Mouse (Mus musculus) kidney, postnatal 14 days (tissue): ENCODE results near the gene Cnksr1.

Experiments
- DNase-seq: peaks from one replicate; pipeline ENCODE4 v3.0.0; 2022; ENCODE audit warnings: mixed read lengths

Gene Cnksr1

DNA sequence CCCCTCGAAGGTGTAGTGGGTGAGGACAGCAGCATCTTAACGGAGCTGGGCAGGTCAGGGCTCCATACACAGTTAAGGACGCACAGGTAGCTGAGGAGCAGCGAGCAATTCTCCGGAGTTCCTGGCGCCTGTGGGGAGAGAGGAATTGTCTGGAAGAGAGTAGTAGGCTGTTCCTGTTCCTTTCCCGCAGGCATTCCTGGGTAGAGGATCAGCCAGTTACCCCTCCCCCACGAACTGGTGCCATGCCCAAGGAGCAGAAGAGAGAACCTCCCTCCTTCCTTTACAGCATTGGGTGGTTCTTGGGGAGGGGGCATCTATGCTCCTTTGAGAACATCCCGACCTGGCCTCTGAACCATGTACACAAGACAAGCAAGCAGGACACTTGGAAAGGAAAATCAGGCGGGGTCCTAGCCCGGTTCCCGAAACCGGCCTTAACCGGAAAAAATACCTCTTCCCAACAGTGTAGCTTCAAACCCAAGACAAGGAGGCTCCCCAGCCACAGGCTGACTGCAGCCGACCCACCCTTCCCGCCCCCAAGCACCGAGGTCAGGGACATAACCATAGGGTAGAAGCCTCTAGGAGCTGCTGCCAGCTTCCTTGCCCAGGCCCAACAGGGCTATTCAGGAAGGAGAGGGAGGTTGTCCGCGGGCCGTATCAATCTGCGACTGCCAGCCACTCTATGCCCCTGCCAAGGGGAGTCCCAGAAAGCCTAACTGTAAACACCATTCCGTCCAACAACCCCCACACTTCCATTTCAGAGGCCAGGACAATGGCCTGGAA lies 14.1 kb upstream of the Cnksr1 start:
- DNase-seq = peak; percentile 55

DNA sequence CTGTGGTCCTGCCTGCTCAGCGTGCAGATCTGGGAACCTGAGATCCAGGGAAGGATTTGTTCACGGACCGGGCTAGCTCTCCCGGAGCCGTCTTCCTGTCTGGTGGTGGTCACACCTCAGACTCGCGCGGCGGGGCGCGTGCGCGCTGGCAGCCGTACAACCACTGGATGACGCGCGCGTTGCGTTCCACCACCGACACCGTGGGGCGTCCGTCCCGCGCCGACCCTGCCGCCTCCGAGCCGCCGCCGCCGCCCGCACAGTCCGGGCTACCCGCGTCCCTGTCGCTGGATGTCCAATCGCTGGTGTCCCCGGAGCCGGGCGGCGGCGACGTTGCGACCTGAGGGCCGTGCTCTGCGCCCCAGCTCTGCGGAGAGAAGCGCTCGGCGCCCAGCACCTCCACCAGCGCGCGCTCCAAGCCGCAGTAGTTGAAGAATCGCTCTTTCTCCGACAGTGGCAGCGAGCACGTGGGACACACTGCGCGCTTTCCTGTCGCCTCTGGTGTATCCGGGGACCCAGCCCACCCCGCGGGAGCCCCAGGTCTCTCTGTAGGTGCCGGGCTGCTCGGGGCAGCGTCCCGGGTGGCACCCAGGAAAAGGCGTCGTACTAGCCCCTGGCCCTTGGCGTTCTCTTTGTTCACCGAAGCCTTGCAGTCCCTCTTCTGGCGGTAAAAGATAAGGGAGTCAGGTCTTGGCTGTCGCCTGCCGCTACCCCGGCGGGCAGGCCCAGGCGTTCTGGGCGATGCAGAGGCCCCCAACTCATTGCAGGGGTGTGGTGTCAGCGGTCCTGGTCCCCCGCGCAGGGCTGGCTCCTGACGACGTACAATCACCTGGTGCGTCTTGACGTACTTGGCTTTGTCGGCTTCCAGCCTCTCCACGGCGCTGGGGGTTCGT lies 13.3 kb upstream of the Cnksr1 start:
- peak; percentile 48 for DNase-seq

DNA sequence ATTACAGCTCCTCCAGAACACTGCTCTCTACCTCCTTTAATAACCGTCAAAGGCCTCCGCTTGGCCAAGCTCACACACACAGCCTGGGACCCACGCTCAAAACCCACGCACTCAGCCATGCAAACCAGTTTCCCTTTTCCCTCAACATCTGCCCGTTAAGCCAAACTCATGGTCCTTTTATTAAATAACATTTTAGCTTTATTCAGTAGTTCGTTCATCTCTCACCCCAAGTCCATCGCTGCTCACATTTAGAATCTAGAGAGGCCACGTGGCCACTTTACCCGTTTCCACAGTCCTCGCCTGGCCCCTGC lies 12.7 kb upstream of the Cnksr1 start:
- DNase-seq = no peak

DNA sequence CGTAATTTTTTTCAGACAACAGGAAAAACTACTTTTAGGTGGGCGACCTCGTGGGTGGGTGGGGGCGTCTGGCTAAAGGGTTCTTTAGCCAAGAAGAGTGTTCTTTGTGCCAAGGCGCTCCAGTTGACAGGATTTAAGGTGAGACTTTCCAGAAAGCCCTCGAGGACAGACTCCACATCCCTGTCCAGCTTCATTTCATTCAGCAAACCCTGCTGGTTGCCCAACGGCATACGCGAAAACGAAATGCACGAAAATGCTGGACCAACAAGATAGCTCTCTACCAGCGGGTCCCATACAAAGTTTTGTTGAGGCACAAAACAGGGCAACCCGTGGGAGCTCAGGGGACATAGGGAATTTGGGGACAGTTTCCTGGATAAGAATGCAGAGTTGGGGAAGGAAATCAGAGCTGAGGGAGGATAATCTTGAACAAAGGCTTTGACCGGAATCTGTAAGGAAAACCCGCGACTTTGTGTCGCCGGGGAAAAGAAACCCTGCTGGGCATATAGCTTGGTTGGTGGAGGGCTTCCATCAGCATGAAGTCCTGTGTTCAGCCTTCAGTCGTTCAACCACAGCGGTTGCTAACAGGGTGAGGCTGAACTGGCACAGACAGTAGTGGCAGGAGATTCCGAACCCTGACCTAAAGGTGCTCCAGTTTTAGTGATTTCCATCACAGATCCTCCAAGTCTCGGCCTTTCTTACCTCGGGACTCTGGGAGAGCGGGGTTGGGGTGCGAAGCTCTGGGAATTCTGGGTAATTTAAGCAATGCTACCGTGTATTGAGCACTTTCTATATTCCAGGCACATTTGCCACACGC lies 12.1 kb upstream of the Cnksr1 start:
- DNase-seq = no peak

DNA sequence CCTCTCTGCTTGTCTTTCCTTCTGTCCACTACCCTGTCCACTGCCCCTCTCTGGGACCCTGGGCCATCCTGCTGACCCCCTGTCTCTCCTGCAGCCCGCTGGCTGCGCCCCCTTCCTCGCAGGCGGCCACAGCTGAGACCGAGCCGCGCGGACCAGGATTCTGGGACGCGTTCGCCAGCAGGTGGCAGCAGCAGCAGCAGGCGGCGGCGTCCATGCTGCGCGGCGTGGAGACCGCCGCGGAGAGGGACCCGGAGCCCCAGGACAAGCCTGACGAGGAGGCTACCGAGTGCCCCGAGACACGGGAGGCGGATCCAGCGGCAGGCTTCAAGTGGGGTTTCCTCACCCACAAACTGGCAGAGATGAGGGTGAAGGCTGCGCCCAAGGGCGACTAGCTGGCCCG lies 11.5 kb upstream of the Cnksr1 start:
- DNase-seq = peak; percentile 81

DNA sequence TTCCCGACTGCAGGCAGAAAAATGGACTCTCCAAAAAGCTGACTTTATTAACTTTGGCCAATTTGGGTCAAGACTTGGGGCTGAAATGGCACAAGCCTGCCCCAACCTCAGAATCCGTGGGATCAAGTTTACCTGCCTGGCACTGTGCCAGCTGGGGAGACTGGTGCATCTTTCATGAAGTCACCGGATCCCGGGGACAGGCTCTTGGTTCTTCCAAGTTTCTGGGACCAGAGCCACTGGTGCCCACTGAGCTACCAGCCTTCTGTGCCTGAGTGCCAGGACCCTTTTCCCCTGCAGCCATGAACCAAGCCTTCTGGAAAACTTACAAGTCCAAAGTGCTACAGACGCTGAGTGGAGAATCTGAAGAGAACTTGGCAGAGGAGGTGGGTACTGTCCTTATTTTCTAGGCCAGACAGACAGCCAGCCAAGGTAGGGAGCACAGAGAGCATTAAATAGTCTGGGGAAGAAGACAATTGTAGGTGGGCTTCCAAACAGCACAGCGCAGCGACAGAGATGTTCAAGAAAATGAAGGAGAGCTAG lies 8.6 kb upstream of the Cnksr1 start, which contains the start of gene Gm30191:
Gm30191 (plus strand) TSS at position 217 of the 540 bp plus-strand sequence.
- DNase-seq = no peak

DNA sequence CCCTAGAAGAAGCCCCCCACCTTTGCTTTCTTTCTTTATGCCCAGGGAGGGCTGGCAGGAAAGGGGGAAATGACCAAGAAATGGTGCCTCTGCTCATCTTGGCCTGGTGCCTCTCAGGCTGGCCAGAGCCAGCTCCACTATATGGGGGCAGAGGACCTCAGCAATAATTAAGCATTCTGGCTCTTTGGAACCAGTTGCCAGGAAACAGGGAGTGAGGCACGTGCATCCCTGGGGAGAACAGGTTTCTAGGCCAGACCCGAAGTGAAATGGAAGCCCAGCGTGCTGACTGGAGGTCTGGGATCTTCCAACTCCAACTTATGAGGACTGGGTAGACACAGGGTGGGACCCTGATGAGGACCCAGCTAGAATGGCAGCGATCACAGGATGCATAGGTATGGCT lies 8.1 kb upstream of the Cnksr1 start:
- no peak for DNase-seq

DNA sequence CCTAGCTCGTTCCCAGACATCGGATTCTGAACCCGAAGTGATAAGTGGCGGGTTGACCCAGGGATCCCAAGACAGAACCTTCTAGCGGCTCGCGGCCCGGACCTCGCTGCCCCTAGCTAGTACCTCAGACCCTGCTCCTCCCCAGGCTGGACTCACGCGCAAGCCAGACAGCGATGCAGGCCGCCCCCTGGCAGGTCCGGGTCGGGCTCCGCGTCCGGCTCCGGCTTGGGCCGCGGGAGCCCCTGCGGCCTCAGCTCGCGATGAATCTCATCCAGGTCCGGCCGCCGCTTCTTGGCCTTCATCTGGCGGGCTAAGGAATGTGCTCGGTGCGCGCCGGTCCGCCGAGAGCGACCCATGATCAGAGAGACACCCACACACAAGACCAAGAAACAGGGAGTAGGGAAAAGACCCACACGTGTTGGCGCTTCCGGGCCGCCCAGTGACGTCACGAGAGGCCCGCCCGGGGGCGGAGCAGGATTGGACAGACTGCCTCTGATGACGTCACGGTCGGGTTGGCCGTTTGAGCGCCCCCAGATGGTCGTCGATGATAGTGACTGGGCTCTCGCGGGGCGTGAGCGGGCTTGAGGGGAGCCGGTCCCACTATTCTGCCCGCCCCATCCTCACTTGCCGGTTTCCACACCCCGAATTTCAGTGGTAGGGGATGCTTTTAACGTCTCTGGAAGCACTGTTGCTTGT lies 7.1 kb upstream of the Cnksr1 start, which contains the start of gene Zfp593:
Zfp593 (minus strand) TSS at position 445 of the 696 bp plus-strand sequence.
- peak; percentile 96 for DNase-seq

DNA sequence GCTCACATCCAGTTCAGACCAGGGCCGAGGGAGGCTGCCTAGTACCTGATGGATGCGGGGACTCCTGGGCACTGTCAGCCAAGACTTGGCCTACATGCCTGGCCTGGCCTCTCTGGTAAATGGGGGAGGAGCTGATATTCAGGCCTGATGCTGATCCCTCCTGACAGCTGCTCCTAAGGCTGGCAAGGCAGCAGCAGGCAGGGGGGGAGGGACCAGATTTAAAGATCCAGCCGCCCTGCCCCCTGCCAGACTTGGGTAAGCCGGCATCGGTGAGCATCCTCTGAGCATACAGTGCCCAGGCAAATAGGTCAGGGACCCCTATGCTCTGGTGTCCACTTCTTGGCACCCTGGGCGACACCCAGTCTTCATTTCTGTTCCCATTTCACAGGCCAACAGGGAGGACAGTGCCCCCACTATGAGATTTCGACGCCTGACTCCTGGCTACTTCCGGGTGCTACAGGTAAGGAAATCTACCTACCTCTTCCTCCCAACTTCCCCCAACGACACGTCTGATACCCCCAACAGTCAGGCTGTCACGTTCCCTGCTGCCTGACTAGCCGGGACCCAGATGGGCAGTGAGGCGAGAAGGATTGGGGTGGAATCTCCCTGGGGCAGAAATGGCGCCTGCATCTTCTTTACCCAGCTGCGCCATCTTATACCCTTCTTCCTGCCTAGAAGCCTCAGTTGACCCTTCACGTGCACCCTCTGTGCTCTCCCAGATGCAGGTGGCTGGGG lies 5.5 kb upstream of the Cnksr1 start, which contains the start of gene E130218I03Rik:
E130218I03Rik (plus strand) TSS at position 147 of the 735 bp plus-strand sequence.
- DNase-seq = no peak

DNA sequence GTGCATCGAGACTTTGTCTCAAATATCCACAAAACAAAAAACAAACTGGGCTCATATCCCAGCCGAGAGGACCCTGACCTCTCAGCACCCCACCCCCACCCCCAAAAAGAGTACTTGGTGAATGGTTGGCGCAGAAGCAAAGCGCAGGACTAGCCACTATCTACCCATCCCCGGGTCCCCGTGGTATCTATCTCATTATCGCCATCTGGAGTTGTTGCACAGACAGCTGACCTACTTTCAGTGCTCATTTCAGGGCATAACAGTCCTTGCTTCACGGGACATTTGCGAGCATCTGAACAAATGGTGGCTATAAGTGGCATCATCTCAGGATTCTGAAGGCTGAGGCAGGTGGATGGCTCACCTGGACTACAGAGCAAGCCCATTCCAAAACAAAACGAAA lies 487 bp upstream of the Cnksr1 start:
- no peak for DNase-seq

DNA sequence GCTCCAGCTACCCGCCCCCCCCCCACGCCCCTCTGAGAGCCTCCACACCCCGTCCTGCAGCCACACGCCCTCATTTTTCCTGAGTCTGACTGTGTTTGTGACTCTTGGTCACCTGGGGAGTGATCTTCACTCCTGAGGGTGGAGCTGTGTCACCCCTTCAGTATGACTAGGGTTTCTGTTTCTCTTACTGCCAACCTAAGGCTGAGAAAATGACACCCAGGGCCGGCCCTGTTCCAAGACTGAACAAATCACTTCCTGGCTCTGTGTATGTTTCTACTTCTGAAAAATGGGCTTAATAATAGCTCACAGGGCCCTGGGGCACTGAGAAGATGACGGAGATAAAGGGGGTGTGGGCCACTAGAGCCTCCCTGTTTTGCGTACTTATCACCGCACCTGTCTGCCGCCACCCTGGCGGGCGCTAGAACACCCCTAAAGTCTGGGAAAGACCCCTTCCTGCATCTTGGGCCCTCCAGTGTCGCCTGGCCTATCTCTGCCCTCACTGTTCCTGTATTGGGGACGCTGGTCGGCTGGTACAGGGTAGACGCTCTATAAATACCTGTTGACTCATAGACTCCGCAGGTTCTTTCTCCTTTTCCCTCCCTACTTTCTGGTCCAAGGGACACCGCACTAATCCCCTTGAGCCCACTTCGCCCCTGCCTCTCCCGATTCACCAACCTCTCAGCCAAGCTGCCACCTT lies 469 bp downstream of the Cnksr1 start:
- no peak for DNase-seq

DNA sequence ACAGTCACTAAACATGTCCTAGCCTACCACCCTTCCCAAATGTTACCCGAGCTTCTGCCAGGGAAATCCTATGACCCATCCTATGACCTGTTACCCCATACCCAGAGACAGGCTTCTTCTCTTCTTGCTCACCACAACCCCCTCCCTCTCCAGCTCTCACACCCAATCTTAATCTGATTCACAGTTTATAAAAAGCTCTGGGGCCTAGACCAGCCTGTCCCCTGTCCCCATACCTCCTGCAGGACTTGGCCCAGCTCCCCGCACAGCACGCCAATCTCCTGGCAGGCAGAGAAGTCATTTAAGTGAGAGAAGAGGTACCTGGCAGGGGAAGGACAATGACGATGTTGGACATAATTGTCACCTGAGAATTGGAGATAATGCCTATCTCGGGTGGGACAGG lies 3.3 kb downstream of the Cnksr1 start:
- no peak for DNase-seq

DNA sequence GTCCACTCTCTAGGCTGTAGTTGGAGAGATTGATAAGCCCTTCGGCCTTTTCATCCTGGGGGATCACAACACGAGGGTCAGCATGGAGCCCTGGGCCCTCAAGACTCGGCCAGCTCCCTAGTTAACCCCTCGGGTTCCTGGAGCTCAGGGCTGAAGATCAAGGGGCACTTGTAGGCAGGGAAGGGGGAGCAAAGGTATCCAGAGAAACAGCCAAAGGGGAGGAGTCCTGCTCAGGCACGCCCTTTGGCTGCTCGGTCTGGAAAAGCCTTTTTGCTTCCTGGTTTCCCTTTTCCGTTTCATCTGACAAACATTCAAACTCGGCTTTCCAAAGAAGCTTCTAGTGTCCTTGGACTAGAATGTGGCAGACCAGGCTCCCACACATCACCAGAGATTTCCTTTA lies 7.8 kb downstream of the Cnksr1 start:
- no peak for DNase-seq

DNA sequence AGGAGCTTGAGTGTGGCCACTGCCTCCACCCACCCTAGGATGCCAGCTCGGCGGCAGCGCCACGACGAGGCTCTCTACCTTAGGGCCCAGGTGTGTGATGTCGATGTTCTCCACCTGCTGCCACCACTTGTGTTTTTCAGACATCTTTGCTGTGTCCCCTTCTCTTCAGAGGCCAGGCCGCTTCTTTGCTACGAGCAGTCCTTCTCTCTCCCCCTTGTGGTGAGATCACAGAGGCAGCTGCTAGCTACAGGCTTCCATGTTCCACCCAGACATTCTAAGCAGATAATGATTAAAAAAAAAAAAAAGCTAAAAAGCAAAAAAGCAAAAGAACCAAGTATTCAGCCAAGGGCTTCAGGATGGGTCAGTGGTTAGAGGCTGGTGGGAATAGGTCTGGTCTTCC lies 11.0 kb downstream of the Cnksr1 start, which contains the start of gene Catsper4:
Catsper4 (minus strand) TSS at position 190 of the 400 bp plus-strand sequence.
- DNase-seq = no peak

DNA sequence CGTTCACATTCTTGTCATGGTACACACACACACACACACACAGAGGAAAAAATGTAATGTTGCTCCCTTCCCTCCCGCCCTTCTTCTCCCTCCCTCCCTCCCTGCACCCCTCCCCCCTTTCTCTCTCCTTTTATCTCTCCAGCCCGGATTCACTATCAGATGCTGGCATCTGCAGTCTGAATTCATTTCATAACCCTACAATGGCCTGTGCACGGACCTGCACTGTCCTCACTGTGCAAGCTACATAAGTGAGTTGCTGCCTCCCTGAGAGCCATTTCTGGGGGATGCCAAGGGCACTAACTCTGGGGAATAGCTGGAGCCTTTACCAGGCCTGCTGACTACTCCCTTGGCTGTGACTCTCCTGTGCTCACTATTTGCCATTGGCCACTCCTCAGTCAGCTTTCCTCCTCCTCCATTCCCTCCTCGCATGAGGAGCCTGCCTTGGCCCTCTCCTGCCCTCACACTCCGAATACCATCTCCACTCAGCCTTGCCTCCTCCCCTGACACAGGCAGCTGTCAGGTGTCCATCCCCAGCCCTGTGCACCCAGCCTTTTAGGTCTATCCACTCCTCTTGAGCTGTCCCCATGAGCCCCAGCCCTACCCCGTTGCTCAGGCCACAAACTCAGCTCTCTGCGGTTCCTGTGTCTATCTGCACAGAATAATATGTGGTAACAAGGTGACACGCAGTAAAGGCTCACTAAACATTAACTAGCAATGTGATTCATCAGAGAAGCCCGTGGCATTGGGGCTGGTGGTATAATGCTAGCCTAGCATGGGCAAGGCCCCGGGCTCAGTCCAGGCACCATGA lies 15.2 kb downstream of the Cnksr1 start:
- DNase-seq = peak; percentile 54

DNA sequence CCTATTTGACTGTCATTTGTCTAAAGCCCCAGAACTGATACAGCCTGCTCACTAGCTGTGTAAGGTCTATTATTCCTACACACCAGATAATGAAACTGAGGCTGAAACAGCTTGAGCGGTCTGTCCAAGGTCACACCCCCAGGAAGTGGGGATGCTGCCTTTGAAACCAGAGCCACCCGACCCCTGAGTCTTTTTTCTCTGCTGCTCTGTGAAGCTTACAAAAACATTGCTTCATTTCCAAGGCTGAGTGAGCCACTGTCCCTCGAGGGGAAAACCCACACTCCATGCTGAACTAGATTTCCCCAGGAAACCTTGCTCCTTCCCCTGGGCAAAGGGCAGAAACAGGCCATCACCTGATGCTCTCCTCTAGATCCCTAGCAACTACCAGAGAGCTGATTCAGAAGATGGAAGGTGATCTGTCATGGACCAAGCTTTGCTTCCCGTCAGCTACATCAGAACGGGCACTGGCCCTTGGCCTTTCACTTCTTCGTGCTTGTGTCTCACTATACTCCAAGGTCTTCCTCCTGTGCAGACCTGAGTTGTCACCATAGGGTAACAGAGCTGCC lies 31.6 kb downstream of the Cnksr1 start:
- DNase-seq = no peak

DNA sequence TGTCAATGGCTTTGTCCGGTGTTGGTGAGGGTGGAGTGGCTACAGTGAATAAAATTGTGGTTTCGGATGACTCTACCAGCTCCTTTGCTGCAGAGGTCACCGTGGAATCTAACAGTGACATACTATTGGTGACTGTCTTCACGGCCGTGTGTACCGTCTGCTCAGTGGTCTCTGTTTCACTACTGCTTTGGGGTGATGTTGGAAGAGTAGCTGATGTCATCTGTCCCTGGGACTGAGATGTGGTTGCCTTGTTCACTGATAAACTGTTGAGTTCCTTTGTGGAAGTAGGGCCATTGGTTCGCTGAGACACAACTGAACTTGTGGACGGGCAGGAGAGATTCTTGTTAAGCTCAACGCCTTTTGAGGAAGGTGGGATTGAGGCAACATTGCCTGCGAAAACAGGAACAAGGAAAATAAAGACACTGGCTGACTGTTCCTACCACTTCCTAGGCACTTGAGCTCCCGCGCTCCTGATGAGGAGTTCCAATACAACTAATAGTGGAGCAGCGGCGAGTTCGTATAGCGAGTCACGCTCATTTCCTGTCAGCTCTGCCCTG lies 34.8 kb downstream of the Cnksr1 start:
- DNase-seq = no peak

DNA sequence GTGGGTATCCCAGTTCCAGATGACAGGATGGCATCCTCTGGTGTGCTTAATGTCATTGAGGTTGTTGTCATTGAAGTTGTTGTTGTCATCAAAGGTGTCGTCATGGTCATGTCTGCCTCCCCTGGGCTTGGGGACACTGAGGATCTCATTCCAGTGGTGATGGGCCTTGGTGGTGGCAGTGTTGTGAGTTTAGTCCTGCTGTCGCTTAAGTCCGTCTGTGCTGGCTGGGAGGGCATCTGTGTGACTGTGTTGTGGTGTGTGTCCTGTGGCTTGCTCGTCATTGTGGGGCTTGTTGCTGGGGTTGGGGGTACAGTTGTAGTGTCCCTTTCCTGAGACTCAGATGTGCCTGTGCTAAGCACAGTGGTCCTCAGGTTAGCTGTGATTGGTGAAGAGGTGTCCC lies 35.3 kb downstream of the Cnksr1 start, which contains the start of gene Gm7534:
Gm7534 (minus strand) TSS at position 101 of the 400 bp plus-strand sequence.
- DNase-seq = no peak

DNA sequence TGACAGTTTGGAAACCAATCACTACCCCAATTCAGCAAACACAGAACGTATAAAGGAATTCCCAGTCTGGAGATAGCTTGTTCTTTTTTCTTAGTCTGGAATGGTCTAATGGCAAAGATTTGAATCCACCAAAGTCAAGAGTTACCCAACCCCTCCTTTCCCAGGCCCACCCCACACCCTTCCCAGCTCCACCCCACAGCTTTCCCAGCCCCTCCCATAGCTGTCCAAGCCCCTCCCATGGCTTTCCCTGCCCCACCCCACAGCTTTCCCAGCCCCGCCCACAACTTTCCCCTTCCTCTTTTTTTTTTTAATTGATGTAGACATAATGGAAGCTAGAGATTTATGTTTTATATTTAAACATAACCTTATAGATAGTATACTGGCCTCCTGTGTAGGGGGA lies 38.8 kb downstream of the Cnksr1 start:
- no peak for DNase-seq
